Mouse (Mus musculus) limb, embryonic 13.5 days (tissue): ENCODE measurements around the gene Trp53i11. TPM values are rescaled to one million over a fixed set of nuclear protein-coding genes. Genes with fewer than 3 reads are reported as not detected.

Experiments used
- ATAC-seq: fragments of 200-750 bp; cut with Nextera tagmentation; 2 replicates; pipeline ENCODE4 v1.8.0; 2017; ENCODE audit warnings: low read depth, moderate number of reproducible peaks, moderate TSS enrichment; ENCODE audit not compliant: low FRiP score
- H3K27ac ChIP-seq: fragments of 300-500 bp; sonication (generic); 2 replicates; pipeline ENCODE4 v1.5.1; 2015; ENCODE audit warnings: inconsistent platforms, mild to moderate bottlenecking, moderate library complexity
- H3K27me3 ChIP-seq: fragments of 300-500 bp; sonication (generic); 2 replicates; pipeline ENCODE4 v1.6.1; 2015; ENCODE audit warnings: mild to moderate bottlenecking, inconsistent platforms
- H3K36me3 ChIP-seq: fragments of 300-500 bp; sonication (generic); 2 replicates; pipeline ENCODE4 v1.6.1; 2015; ENCODE audit warnings: inconsistent platforms, mild to moderate bottlenecking, moderate library complexity
- H3K4me1 ChIP-seq: fragments of 300-500 bp; sonication (generic); 2 replicates; pipeline ENCODE4 v1.6.1; 2015; ENCODE audit warnings: inconsistent platforms
- H3K4me2 ChIP-seq: fragments of 300-500 bp; sonication (generic); replicated peaks from 2 replicates; pipeline ENCODE4 v1.6.1; 2015; ENCODE audit warnings: inconsistent platforms, mild to moderate bottlenecking, moderate library complexity
- H3K4me3 ChIP-seq: fragments of 300-500 bp; sonication (generic); 2 replicates; pipeline ENCODE4 v1.5.1; 2015; ENCODE audit warnings: moderate library complexity, mild to moderate bottlenecking, inconsistent platforms
- H3K9ac ChIP-seq: fragments of 300-500 bp; sonication (generic); 2 replicates; pipeline ENCODE4 v1.6.1; 2015; ENCODE audit warnings: mild to moderate bottlenecking, inconsistent platforms
- H3K9me3 ChIP-seq: fragments of 300-500 bp; sonication (generic); 2 replicates; pipeline ENCODE4 v1.6.1; 2016; ENCODE audit warnings: inconsistent platforms
- WGBS: fragments of 180-500 bp; shearing (Covaris S2); methylation state at CpG from one replicate; pipeline ENCODE4 v1.1.7; 2015; 5-methylcytosine and 5-hydroxymethylcytosine counted together
- polyA plus RNA-seq: library from polyadenylated mRNA; unstranded; fragments of >200 nt; fragmentation: Nextera tagmentation; extraction: Ambion mirVana; gene quantifications from 2 replicates; pipeline ENCODE4 v1.2.1, GENCODE M21; 2015

Trp53i11 gene
- polyA plus RNA-seq, 1 experiment from 2014 or later = 24.6 TPM

DNA sequence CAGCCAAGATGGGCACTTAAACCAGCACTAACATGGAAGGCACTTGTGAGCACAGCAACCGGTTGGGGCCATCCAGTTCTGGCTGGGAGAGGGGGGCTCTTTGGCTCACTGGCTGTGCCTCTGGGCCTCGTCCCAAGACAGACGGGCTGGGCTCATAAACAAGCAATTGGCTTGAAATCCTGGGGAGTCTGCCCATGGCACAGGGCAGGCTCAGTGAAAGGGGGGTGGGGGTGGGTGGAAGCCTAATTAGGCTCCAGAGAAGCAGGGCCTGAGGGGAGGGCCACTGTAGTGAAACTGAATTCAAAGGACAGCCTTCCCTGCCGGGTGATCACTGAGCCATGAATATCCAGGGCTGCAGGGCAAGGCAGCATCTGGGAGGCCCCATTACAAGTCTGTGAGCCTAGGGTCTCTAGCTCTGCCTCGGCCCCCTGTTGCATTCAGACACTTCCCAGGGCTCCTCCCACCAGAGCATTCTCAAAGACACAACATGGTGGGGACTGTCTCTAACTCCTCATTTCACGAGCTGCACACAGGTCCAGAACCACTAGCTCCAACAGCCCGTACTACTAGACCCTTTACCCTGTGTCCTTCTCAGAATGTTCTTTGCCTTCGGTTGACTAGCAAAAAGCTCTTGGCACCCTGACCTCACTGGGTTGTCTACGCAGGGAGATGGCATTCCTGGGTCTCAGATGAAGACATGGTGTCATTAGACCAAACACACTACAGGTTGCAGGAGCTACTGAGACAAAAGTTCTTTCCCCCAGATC is 40.5 kb downstream of the Trp53i11 start:
- peak; percentile 49 for ATAC-seq
- Histone ChIP-seq H3K36me3 (no peaks in the 10 kb centered on the region), H3K9ac (peak overlapping the region; percentile 14; the same call in 1 of the 2 replicates), H3K4me2 (peak overlapping the region; percentile 32), H3K27me3 (no peaks in the 10 kb centered on the region; the same call in 1 of the 2 replicates), H3K27ac (peak overlapping the region; percentile 56), H3K4me3 (no peak overlapping the region), H3K9me3 (no peaks in the 10 kb centered on the region), H3K4me1 (peaks cover 37% of the 10 kb centered on the region)
- 34% methylated on average over 9 of the region's 9 CpGs for WGBS

DNA sequence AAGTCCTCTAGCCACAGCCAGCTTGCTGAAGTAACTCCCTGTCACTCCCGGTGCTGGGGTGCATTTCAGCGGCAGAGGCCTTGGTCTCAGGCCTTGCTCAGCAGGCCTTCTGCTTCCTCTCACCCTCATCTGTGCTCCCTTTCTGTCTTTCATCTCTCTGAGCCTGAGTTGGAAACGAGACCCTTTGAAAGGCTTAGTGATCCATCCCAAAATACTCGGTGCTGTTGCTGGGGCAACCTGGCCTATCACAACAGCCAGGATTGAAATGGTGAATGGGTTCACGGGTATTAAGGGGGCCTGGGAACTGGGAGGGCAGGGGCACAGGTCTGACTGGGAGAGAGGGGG is 41.1 kb downstream of the Trp53i11 start:
- no peaks in the 10 kb centered on the region for H3K36me3 ChIP-seq
- no peaks in the 10 kb centered on the region for H3K27me3 ChIP-seq
- no peak for ATAC-seq
- no peaks in the 10 kb centered on the region for H3K9me3 ChIP-seq
- peaks cover 38% of the 10 kb centered on the region for H3K4me1 ChIP-seq
- H3K27ac ChIP-seq = peak overlapping the region; percentile 56; the same call in 1 of the 2 replicates
- H3K4me2 ChIP-seq = no peak overlapping the region
- WGBS = 11% methylated on average over 5 of the region's 5 CpGs
- H3K9ac ChIP-seq = 0 out of 2 replicates have a peak overlapping the region, but pooled peaks have one; percentile 8
- H3K4me3 ChIP-seq = no peak overlapping the region

DNA sequence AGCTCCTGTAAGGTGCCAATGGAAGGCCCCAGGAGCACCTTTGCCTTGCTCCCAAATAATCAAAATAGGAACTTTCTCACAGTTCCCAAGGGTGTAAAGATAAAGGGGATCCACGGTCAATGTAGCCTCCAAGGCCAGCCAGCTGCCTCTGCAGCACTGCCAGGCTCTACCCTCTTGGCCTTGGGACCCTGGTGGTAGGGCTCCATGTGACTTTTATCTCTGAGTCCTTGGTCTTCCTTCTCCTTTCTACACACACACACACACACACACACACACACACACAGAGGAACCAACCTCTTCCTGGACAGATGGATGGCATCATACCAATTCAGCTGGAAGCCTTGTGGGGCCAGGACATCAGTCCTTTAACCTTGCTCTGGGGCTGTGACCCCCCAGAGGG is 44.8 kb downstream of the Trp53i11 start:
- 88% methylated on average over 1 of the region's 1 CpGs for WGBS
- Histone ChIP-seq H3K4me2 (no peak overlapping the region), H3K4me3 (no peak overlapping the region), H3K27ac (no peak overlapping the region), H3K4me1 (peaks cover 33% of the 10 kb centered on the region), H3K27me3 (no peaks in the 10 kb centered on the region), H3K9me3 (no peaks in the 10 kb centered on the region), H3K9ac (no peak overlapping the region), H3K36me3 (peaks cover 3% of the 10 kb centered on the region; the same call in 1 of the 2 replicates)
- no peak for ATAC-seq

DNA sequence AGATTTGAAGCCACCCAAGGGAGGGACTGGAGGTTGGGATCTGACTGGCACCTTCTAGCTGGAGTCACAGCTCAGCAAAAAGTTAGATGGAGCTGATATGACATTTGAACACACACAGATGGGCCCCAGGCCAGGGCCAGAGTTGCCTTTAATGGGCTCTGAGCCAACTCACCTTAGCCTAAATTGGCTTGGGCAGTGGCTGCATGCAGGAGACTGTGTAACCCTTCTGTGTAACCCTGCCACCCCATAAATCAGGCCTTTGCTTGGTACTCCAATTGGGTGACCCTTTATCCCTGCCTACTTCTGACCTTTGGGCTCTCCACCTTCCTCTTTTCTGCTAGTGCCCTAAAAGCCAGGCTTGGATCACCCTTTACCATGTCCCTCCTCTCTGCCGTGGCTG is 49.7 kb downstream of the Trp53i11 start:
- WGBS = 53% methylated on average over 1 of the region's 1 CpGs
- Histone ChIP-seq H3K4me1 (peaks cover 20% of the 10 kb centered on the region), H3K36me3 (peaks cover 3% of the 10 kb centered on the region; the same call in 1 of the 2 replicates), H3K27me3 (no peaks in the 10 kb centered on the region), H3K9me3 (no peaks in the 10 kb centered on the region), H3K9ac (no peak overlapping the region), H3K4me3 (no peak overlapping the region), H3K4me2 (no peak overlapping the region), H3K27ac (no peak overlapping the region)
- no peak for ATAC-seq

DNA sequence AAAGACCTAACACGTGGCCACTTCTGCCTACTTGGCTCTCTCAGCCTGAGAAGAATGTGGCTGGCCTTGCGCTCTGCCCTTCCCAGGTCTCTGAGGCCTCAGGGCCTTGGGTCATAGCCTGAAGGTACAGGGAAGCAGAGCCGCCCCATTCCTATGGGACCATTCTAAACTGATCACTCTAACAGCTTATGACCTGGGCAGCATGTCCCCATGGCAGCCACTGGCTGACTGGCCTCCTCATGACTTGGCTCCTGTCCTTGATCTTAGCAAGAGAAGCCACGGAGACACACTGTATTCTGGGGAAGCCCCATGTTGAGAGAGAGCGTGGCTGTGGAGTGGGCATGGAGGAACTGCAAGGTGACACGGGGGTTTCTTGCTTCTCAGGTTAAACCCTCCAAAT is 51.5 kb downstream of the Trp53i11 start:
- Histone ChIP-seq H3K4me2 (no peak overlapping the region), H3K9ac (no peak overlapping the region), H3K27me3 (no peaks in the 10 kb centered on the region), H3K4me1 (peaks cover 12% of the 10 kb centered on the region), H3K9me3 (no peaks in the 10 kb centered on the region), H3K27ac (no peak overlapping the region), H3K36me3 (peaks cover 3% of the 10 kb centered on the region; the same call in 1 of the 2 replicates), H3K4me3 (no peak overlapping the region)
- no peak for ATAC-seq
- WGBS = 79% methylated on average over 6 of the region's 6 CpGs

DNA sequence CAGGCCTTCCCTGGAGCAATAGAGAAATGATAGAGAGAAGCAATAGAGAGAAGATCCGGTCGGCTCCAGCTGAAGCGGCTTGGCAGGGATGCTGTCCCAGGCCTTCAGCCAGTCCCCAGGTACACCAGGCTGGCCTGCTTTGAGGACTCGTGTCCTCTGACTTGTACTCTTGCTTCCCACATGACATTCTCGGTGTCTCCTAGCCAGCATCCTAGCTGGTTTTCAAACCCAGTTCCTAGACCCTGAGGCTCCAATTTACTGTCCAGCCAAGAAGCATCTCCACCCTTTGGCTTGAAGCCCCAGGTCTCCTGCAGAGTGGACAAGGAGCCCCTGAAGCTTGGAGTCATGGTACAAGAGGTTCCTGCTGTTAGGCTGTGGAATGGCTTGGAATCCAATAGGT is 54.8 kb downstream of the Trp53i11 start:
- no peak for ATAC-seq
- H3K4me1 ChIP-seq = peaks cover 11% of the 10 kb centered on the region
- H3K36me3 ChIP-seq = no peaks in the 10 kb centered on the region
- H3K4me2 ChIP-seq = no peak overlapping the region
- H3K9me3 ChIP-seq = no peaks in the 10 kb centered on the region
- no peak overlapping the region for H3K27ac ChIP-seq
- 80% methylated on average over 5 of the region's 5 CpGs for WGBS
- no peak overlapping the region for H3K4me3 ChIP-seq
- no peak overlapping the region for H3K9ac ChIP-seq
- H3K27me3 ChIP-seq = no peaks in the 10 kb centered on the region

DNA sequence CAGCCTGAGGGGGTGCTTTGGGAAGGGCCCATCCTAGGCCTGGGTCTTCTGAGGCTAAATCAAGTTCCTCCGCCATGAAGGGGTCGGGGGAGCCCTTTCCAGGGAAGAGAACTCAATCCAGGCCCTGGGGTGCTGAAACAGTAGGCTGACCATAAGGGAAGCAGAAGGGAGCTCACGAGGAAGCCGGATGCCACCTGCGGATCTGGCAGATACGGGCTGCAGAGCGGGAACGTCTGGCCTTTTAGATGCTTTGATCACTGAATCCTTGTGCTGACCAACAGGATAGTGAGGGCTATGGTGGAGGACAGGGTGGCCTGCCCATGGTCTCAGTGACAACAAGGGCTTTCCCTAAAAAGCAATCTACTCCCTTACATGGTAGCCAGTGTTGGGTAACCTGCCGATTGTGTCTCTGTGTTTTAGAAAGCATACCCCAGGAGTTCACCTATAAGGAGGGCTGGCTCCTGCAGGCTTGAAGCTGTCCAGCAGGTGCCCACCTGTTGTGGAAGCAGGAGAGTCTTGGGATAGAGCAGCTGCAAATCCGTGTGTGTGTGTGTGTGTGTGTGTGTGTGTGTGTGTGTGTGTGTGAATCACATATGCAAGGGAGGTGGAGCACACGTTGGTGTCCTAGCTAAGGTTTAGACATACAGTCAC is 56.2 kb downstream of the Trp53i11 start:
- Histone ChIP-seq H3K9me3 (no peaks in the 10 kb centered on the region), H3K4me3 (no peak overlapping the region), H3K4me1 (peaks cover 18% of the 10 kb centered on the region; the same call in 1 of the 2 replicates), H3K36me3 (no peaks in the 10 kb centered on the region), H3K4me2 (no peak overlapping the region), H3K27me3 (no peaks in the 10 kb centered on the region), H3K9ac (no peak overlapping the region), H3K27ac (no peak overlapping the region)
- no peak for ATAC-seq
- WGBS = 76% methylated on average over 11 of the region's 11 CpGs

DNA sequence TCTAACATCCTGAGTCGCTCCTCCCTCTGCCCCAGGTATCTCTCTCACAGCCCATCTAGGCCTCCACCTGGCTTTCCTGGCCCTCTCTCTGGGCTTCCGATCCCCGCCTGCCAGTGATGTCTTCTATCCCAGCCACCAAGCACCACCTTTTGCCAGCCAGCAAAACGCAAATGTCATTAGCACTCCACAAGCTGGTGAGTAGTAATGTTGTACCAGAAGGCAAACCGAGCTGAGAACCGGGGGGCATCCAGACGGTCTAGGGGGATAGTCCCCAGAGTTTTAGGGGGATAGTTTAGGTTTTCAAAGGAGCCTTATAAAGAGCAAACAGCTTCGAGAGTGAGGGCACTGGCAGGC is 56.7 kb downstream of the Trp53i11 start:
- no peak overlapping the region for H3K27ac ChIP-seq
- WGBS = 74% methylated on average over 8 of the region's 8 CpGs
- H3K4me2 ChIP-seq = no peak overlapping the region
- no peaks in the 10 kb centered on the region for H3K27me3 ChIP-seq
- ATAC-seq = no peak
- H3K36me3 ChIP-seq = no peaks in the 10 kb centered on the region
- H3K4me3 ChIP-seq = no peak overlapping the region
- H3K9me3 ChIP-seq = no peaks in the 10 kb centered on the region
- no peak overlapping the region for H3K9ac ChIP-seq
- H3K4me1 ChIP-seq = peaks cover 23% of the 10 kb centered on the region

DNA sequence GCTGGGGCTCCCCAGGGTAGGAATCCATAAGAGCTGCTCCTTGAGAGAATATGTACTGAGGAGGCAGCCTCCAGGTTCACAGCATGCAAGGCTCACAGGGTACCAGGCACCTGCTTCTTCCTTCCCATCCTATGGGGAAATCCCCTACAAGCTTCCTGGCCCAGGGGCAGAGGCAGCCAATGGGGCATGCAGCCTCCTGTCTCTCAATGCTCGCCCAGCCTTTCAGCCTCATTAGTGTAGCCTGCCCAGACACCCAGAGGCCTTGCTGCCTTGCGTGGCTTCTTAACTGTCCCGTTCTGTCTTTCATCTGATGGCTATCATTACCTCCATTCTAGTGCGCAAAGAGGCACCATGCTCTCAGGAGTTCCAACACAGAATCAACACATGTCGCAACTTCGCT is 61.7 kb downstream of the Trp53i11 start:
- Histone ChIP-seq H3K36me3 (no peaks in the 10 kb centered on the region), H3K4me1 (peaks cover 47% of the 10 kb centered on the region), H3K27me3 (0 out of 2 replicates have a peak, but pooled peaks cover 4% of the 10 kb centered on the region), H3K27ac (no peak overlapping the region), H3K9ac (no peak overlapping the region), H3K4me2 (no peak overlapping the region), H3K4me3 (no peak overlapping the region), H3K9me3 (0 out of 2 replicates have a peak, but pooled peaks cover 5% of the 10 kb centered on the region)
- 70% methylated on average over 6 of the region's 6 CpGs for WGBS
- no peak for ATAC-seq

DNA sequence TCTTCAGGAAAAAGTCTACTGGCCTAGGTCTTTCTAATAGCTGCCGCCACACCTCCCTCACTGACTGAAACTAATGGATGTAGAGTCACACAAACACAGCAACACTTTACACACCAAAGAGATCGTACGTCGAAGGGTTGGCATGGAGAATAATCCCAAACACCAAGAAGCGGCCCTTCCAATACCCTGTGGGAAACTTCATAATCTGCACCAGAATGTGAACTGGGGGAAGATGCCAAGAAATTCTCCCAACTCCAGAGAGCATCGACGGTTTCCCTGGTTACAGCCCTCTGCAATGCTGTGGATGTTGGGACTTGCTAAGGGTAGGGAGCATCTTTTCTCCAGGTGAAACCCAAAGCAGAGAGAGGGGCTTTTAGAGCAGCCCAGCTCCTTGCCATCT is 63.3 kb downstream of the Trp53i11 start:
- Histone ChIP-seq H3K4me3 (no peak overlapping the region), H3K4me2 (no peak overlapping the region), H3K27me3 (0 out of 2 replicates have a peak, but pooled peaks cover 4% of the 10 kb centered on the region), H3K9me3 (0 out of 2 replicates have a peak, but pooled peaks cover 5% of the 10 kb centered on the region), H3K27ac (no peak overlapping the region), H3K4me1 (peaks cover 47% of the 10 kb centered on the region), H3K36me3 (no peaks in the 10 kb centered on the region), H3K9ac (no peak overlapping the region)
- WGBS = 92% methylated on average over 7 of the region's 7 CpGs
- ATAC-seq = no peak
